Mouse (Mus musculus): ENCODE data around the gene Ggnbp2.
A peak's percentile ranks its signal among the peaks of the same experiment; 100 is the strongest.

Ggnbp2 gene

DNA sequence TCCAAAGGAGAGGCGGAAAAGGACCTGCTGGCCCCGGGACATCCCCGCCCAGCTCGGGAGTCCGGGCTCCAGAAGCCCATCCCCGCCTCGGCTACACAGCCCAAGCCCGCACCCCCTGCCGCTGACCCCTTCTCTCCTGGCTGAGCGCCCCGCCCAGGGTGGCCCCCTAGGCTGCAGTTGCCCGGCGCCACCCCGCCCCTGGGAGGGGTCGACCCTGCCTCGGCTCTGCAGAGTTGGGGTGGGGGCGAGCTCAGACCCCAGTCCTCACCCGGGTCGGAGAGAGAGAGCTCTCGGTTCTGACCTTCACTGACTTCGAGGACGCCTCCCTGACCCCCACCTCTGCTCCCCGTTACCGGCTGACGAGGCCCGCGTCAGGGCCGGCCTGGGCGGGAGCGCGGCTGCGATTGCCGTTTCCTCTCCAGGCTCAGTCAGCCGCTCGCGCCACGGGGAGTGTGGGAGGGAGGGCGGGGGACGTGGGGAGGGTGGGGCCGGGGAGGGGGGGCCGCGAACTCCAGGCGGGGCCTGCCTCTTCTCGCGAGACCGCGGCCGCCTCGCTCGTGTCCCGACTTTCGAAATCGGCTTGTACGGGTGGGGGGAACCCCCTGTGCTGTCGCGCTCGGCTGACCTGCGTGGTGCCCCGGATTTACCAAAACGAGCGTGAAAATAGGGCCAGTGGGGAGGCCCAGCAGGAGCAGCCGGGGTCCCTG, at the start of gene Ggnbp2:
Gene Ggnbp2 (minus strand): TSS at position 481 of the 707 bp plus-strand sequence.
- DNase-seq (ENCODE audit: low spot score in 2 of 2) = peak; percentile 82 to 93

DNA sequence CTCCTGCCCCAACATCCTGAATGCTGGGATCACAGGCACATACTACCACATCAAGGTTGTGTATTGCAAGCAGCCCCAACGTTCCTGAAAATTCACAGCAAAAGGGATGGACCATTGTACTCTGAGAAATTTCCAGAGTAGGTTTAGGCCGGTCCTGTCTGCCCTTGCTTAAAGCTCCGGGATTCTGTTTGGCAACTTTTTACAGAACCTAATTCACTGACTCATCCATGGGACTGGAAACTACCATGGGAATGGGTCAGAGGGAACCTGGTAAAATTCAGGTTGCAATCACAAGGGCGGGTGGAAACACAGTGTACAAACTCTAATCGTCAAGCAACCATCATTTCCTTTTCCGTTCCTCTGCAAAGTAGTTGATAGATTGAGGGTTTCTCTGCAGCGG, 49.3 kb upstream of the Ggnbp2 start:
- DNase-seq (ENCODE audit: low spot score in 2 of 2) = no peak

DNA sequence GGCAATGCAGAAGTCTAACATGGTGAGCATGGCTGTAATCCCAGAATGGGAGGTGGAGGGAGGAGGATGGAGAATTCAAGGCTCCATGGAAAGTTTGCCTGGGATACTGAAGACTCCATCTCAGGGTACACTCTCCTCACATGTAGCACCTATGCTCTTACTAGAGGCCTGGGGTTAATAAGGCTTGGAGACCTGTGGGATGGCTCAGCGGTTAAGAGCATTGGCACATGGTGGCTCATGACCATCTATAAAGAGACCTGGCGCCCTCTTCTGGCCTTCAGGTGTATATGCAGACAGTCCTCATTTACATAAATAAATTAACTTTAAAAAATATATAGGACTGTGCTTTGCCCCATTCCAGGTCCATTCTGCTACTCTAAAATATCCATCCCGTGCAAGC, 48.7 kb upstream of the Ggnbp2 start:
- DNase-seq (ENCODE audit: low spot score in 2 of 2) = peak; percentile 4 to 15

- peak; percentile 65 to 86 for DNase-seq (ENCODE audit: low spot score in 2 of 2)
Observed at GRCm38 (mm10) chr11:84918425-84918824, 47.8 kb upstream of the Ggnbp2 start.

DNA sequence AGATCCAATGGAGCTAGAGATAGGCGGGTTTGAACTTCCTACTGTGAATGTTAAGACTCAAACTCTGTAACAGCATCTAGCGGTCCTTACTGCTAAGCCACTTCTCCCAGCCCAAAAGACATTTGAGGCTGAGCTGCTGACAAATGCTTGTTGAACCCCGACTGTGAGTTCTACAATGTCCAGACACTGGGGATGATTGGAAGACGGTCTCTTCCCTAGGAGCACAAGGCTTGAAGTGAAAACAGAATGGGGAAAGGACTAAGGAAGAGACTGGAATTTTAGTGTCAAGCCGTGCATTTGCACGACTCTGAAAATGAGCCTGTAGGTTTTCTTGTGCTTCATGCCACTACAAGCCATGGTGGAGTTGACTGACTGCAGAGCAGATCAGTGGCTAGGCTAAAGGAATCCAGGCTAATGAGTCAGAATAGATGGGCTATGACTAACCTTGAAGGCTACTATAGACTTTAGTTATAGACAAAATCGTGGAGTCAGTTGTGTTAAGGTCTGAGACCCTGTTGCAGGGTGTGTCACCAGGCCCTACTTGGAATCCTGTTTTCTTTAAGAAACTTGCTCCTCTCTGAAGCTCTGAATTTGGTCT, 46.2 kb upstream of the Ggnbp2 start:
- no peak for DNase-seq (ENCODE audit: low spot score in 2 of 2)

GRCm38 (mm10) chr11:84916053-84916702, 45.6 kb upstream of the Ggnbp2 start, which contains the start of gene Znhit3:
Znhit3 (minus strand) TSS chr11:84916366.
- peak; percentile 72 to 79 for DNase-seq (ENCODE audit: low spot score in 2 of 2)

DNA sequence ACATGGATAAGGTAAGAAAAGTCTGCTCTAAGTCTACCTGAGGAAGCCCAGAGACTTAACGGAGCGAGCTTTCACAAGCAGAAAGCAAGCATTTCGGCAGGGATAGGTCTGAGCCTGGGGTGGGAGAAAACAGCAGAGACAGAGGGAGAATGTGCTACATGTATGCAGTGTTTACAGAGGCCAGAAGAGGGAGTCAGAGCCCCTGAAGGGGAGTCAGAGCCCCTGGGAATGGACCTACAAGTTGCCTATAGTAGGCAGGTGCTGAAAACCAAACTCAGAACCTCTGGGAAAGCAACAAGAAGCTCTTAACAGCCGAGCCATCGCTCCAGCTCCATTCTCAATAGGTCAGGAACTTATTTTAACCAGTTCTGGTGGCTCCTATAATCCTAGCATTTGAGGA, 44.1 kb upstream of the Ggnbp2 start:
- no peak for DNase-seq (ENCODE audit: low spot score in 2 of 2)

- DNase-seq (ENCODE audit: low spot score in 2 of 2) = peak in 1 of 2 experiments; percentile 15
Observed at GRCm38 (mm10) chr11:84910411-84910810, 39.8 kb upstream of the Ggnbp2 start.

DNA sequence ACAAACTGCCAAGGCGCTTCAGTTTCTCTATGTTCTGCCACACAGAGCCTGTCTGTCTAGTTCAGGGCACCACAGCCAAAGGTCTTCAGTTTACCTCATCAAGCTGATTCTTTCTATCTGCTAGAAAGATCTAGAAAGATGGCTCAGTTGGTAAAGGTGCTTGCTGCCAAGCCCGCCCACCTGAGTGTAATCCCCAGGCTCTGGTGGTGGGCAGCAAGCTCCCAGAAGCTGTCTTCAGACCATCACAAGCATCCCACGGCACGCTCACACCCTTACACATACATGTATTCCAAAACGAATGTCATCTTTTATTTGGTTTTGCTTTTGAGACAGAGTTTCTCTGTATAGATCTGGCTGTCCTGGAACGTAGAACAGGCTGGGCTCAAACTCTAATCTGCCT, 37.9 kb upstream of the Ggnbp2 start:
- DNase-seq (ENCODE audit: low spot score in 2 of 2) = no peak

DNA sequence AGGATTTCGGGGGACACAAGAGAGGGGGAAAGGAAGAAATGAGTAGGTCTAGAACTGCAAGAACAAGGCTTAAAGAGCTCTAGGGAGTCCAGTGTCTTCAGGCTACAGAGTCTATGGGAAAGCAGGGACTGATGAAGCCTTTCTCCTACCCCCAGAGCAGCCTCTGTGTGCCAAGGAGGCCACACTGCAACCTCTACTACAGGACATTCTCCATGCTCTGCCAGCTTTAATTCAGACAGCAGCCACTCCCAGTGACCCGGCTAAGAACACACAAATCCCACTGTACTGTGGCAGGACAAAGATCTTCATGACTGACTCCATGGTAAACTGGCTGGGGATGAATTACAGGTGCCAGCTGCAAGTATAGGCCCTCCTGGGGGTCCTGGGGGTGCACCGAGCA, 36.5 kb upstream of the Ggnbp2 start:
- no peak for DNase-seq (ENCODE audit: low spot score in 2 of 2)

- no peak for DNase-seq (ENCODE audit: low spot score in 2 of 2)
Observed at GRCm38 (mm10) chr11:84904597-84905144, 34.1 kb upstream of the Ggnbp2 start.

GRCm38 (mm10) chr11:84893113-84893512, 22.5 kb upstream of the Ggnbp2 start:
- DNase-seq (ENCODE audit: low spot score in 2 of 2) = no peak

DNA sequence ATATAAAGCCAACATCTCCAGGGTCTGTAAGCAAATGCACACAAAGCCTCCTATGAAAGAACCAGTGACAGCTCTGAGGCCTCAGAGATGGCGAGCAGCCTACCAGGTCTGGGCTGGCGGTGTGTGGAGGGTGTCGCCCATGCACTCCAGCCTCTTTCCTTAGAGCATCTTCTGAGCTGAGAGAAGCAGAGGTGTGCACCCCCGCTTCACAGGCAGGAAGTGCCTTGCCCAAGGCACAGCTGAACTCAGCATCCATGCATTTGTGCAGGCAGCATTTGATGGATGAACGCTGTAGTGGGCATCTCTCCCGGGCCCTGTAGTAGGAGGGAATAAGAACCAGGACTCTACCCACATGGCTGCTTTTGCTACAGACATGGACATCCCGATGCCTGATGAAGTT, 21.1 kb upstream of the Ggnbp2 start:
- DNase-seq (ENCODE audit: low spot score in 2 of 2) = no peak

DNA sequence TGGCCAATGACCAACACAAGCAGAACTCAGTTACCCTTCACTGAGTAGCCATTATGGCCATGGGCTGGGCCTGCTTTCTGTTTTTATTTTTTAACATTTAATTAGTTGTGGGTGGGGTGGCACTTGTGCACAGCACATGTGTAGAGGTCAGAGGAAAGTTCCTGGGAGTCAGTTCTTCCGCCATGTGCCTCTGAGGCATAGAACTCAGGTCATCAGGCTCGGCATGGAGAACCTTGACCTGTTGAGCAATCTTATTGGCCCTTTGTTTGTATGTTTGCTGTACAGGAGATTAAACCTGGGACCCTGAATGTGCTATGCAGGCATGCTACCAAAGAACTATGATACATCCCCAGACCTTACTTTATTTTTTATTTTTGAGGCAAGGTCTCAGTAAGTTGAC, 18.9 kb upstream of the Ggnbp2 start:
- no peak for DNase-seq (ENCODE audit: low spot score in 2 of 2)

DNA sequence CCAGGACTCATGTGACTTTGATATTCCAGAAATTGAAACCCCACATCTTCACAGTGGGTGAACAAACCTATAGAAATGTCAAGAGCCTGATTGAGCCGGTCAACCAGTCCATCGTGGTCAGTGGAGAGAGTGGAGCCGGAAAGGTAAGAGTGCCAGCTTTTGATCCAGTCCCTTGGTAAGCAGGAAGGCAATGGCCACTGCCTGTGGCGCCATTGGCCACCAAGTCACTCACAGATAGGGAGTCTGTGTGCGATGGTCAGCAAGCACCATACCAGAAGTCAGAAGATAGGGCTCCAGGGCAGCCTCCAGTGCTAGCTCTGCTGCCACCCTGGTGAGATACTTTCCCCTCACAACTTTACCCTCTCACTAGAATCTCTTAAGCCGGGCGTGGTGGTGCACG, 17.4 kb upstream of the Ggnbp2 start:
- DNase-seq (ENCODE audit: low spot score in 2 of 2) = no peak

- DNase-seq (ENCODE audit: low spot score in 2 of 2) = no peak
Observed at GRCm38 (mm10) chr11:84886767-84887511, 16.3 kb upstream of the Ggnbp2 start.

DNA sequence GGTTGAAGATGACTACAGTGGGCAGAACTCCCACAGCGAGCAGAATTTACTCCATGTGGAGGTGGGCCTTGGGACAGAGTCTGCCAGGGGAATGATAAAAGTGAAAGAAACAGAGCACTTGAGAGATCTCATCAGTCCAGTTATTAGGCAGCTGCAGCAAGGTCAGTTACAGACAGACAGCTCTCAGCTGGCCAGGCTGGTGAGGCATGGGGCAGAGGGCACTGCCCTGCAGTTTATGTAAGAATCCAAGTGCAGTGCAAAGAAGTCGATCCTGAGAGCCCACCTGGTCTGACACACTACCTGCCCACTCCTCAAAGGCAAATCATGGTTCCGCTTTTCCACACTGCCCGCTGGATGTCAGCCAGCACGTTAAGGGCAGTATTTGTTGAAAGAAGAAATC, 15.6 kb upstream of the Ggnbp2 start:
- DNase-seq (ENCODE audit: low spot score in 2 of 2) = no peak

DNA sequence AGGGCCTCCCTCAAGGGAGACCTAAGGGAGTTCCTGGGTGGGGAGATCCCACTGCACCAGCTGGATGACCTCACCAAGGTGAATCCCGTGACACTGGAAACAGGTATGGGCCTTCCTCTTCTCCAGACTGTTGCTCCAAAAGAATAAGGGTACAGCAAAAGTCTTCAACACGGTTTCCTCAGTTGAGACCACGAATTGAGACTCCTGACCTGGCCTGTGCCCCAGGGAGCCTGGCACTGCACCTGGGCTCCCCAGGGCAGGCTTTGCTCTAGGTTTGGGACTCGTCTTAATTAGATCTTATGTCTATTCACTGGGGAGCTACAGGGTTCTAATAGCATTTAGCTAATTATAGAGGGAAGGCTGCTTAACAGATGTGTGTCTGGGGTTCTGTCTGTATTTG, 14.6 kb upstream of the Ggnbp2 start:
- DNase-seq (ENCODE audit: low spot score in 2 of 2) = no peak

DNA sequence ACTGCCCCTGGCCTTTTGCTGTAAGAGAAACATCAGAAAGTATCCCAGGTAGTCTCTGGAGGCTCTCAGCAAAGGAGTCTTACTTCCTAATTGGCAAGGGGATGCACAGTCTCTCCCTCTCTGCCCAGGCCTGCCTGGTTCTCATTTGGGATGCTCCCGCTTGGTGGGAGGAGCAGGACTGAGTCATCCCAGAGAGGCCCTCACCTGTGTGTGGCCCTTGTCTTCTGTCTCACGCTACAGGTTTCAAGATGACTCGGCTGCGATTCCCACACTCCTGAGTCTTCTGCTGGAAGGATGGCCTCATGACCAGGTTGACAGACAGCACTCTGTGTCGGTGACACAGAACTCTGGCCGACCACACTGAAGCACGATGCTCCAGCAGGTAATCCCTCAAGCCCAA, 11.7 kb upstream of the Ggnbp2 start:
- DNase-seq (ENCODE audit: low spot score in 2 of 2) = no peak

GRCm38 (mm10) chr11:84880971-84881370, 10.4 kb upstream of the Ggnbp2 start:
- peak in 1 of 2 experiments; percentile 17 for DNase-seq (ENCODE audit: low spot score in 2 of 2)

- peak; percentile 35 to 48 for DNase-seq (ENCODE audit: low spot score in 2 of 2)
Observed at GRCm38 (mm10) chr11:84880465-84880961, 9.9 kb upstream of the Ggnbp2 start.

All from urinary bladder, postnatal 36 days (tissue).